Mouse (Mus musculus): ENCODE measurements around the gene Git1.

- no peak for TF ChIP-seq CTCF (IDR thresholded peaks at IDR 0.05; ENCODE audit: control insufficient read depth, insufficient read depth, insufficient replicate concordance, low read depth, low read length)
- no peak for TF ChIP-seq POLR2A (IDR thresholded peaks at IDR 0.05; ENCODE audit: control insufficient read depth, low read depth, low read length)
These were observed 6.0 kb downstream of the Git1 start for GRCm38 (mm10) chr11:77499354-77499753.
